Mouse (Mus musculus): ENCODE measurements around the gene Agap2.

- TF ChIP-seq POLR2A (IDR thresholded peaks at IDR 0.05; ENCODE audit: low read depth, low read length) (no peak), CTCF (IDR thresholded peaks at IDR 0.05; ENCODE audit: extremely low read depth, insufficient read depth, insufficient read length, insufficient replicate concordance) (no peak)
Measured at GRCm38 (mm10) chr10:127126579-127126978, 51.5 kb downstream of the Agap2 start.
